Mouse (Mus musculus) right cerebral cortex, postnatal 36 days (tissue): ENCODE results near the gene Tcp10b.
A peak's percentile ranks its signal among the peaks of the same experiment; 100 is the strongest.
"Not testable (repeated sequence)": the region's sequence is repeated elsewhere in the genome, so short reads cannot be mapped to it uniquely, and the experiment has no call there.

Experiments
- DNase-seq, 2 experiments: peaks; one replicate each; pipeline ENCODE4 v3.0.0; 2022; ENCODE audit warnings: low spot score in 2 of 2, mixed read lengths in 1 of 2

Tcp10b gene

GRCm38 (mm10) chr17:13060804-13061203, at the start of gene Tcp10b:
Gene Tcp10b (plus strand): TSS chr17:13061104.
- not testable (repeated sequence) for DNase-seq

GRCm38 (mm10) chr17:13013316-13013715, 47.6 kb upstream of the Tcp10b start:
- no peak for DNase-seq

- DNase-seq: not testable (repeated sequence)
These were observed 24.2 kb upstream of the Tcp10b start for GRCm38 (mm10) chr17:13036627-13037192.

DNA sequence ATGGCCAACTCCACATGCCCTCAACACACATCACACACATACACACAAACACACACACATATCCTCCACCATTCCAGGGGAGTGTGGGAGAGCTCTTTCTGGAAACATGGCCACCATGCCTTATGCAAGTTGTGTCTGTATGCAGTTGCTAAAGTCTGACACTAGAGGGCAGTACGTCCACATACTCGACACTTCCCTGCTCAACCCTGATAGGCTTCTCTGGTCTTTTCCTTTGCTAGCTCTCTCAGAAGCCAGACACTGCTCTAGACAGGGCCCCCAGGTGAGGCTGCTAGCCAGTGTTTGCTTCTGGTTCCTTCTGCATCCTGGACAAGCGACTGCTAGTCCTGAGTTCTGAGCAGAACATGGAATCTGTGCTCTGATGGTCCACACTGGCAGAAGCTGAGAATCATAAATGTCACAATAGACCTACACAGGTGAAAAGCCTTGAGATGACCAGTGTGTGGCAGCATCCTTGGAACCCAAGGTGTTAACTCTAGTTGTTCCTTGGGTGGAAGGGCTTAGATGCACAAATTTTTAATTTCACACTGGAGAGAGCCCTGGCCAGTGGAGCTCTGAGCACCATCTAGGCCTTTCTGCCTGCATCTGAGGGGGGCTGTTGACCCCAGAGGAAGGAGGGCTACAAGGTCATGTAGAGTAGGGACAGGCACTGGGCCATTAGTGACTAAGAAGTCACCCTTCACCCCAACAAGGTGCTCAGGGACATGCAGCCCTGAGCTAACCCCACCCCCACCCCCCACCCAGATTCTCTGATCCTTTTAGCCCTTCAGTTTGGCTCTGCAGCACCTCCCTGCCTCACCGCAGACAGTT, 16.8 kb upstream of the Tcp10b start:
- peak; percentile 36 to 41 for DNase-seq

DNA sequence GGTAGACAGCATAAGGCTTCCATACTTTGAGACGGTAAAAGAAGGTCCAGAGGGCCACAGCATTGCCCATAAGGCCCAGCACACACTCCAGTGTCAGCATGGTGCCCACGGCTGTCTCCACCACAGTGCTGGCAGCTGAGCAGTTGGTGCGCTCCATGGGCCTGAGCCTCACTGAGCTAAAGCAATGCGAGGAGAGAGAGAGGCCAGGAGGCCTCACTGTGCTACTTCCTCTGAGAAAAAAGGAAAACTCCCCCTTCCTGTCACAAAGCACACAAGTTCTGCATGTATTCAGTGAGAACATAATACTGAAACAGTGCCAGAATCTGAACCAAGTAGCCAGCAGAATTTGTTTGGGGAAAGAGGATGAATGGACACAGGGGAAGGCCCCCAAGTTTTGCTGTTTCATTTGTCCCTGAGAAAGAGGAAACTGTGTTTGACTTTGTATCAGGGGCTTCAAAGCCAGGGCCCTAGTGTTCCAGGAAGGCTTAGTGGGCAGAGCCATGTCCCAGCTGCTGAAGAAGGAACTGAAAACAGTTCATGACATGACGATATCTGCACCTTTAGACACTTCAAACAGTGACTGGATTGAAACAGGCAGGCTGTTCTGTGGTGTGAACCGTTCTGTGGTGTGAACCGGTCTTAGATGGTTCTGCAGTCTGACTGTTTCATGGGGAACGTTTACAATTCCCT, 8.6 kb upstream of the Tcp10b start, which contains the start of gene Gpr31b:
Gpr31b (minus strand) TSS at position 173 of the 690 bp plus-strand sequence.
- not testable (repeated sequence) for DNase-seq

DNA sequence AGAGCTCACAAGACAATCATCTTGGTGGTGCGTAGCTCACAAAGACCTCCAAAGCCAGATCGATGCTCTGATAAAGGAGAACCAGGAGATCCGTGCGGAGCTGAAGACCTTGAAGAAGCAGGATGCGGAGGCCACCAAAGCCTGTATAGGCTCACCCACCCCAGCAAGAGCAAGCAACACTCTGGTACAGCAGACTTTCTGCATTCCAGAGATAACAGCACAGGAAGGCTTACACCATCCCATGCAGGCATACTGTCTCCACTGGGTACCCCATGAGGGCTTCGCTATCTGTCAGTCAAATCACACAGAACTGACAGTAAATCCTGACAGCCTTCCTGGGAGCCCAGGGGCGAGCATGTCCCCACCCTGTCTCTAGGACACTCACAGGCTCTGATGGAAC, 2.0 kb downstream of the Tcp10b start:
- not testable (repeated sequence) for DNase-seq

- not testable (repeated sequence) for DNase-seq
These were observed 7.0 kb downstream of the Tcp10b start for GRCm38 (mm10) chr17:13067864-13068385.

GRCm38 (mm10) chr17:13069227-13069626, 8.3 kb downstream of the Tcp10b start:
- DNase-seq: not testable (repeated sequence)

GRCm38 (mm10) chr17:13091510-13091909, 30.6 kb downstream of the Tcp10b start:
- DNase-seq: not testable (repeated sequence)

DNA sequence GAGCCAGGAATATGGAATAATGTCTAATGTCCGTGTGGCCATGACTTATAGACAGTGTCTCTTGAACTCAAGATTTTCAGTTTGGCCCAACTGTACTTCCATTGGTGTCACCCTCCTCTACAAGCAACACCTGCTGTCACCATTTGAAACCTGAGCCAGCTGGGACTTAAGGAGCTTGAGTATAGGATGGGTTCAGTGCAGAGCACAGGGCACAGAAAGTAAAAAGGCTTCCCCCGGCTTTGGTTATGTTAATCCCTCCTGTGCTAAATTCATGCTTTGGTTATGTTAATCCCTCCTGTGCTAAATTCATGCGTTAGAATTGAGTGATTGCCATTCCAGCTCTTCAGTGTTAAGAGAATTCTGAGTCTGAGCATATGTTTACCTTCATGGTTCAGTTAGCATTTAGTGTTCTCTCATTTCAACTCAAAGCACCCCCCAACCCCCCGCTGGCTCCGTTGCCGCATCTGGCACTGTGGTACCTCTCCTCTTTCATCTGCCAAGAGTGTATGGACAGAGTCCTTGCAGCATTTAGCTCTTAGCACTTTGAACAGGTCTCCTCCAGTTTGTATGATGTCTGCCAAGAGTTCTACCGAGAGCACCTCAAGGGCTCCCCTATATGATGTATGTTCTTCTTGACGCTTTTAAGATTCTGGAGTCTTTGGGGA, 31.3 kb downstream of the Tcp10b start:
- DNase-seq: not testable (repeated sequence)

DNA sequence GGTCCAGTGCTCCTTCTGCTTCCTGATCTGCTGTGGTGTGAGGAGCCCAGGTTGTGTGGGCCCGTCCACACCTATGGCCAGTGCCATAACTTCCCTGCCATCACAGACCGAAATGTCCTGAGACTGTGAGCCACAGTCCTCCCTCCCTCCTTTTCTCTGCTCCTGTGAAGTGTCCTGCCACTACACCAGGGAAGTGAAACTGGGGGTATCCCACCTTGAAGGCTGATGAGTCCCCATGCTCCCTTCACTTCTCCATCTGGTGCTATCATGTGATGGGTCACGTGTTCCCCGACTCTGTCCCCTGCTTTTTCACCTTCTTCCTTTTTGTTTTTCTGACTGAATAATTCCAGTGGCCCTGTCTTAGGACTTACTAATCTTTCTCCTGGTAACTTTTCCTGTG, 32.1 kb downstream of the Tcp10b start:
- not testable (repeated sequence) for DNase-seq

- DNase-seq: peak in 1 of 2 experiments; percentile 39
These were observed 45.7 kb downstream of the Tcp10b start for GRCm38 (mm10) chr17:13106563-13106962.

- DNase-seq: not testable (repeated sequence)
These were observed 51.8 kb downstream of the Tcp10b start for GRCm38 (mm10) chr17:13112504-13113291.

DNA sequence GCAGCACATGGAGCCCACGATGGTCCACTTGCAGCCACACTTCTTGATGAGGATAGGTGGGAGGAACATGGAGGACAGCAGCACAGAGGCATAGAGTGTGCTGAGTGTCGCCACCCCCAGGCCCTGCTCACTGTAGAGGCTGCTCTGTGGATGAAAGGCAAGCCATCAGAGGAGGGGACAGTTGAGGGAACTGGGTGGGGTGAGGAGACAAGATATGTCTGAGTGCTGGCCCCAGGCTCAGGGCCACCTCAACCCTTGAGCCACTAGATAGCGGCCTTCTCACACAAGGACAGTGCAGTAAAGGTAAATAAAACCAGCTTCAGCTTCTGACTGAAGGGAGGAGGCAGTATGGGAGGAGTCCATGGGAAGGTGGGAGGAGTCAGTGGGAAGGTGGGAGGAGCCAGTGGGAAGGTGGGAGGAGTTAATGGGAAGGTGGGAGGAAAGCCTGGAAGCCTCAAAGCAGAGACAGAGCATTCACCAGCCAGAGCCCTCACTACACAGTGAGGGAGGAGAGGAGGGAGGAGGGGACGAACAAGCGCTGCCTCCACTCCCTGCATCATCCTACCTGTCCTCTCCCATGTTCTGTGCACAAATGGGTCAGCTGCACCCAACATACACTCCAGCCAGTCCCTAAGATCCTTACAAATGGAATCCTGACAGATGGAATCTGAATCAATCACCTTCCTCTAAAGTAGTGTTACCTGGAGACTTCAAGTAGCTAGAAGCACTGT, 62.6 kb downstream of the Tcp10b start:
- not testable (repeated sequence) for DNase-seq

DNA sequence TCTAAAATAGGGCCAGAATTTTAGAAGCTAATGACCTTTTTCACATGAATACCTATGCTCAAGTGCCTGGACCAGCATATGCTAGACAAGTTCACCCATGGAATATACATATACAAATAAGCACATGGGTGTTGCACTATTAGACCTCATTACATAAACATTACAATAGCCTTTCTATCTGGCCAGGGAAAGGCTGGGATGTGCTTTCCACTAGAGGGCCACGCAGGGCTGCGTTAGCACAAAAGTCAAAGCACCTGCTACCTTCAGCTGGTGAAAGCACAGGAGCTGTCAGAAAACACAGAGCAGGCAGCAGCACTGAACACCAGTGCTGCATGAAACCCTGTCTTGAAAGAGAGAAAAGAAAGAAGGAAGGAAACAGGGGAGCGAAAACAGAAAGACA, 63.3 kb downstream of the Tcp10b start:
- DNase-seq: not testable (repeated sequence)

- DNase-seq: not testable (repeated sequence)
These were observed 68.4 kb downstream of the Tcp10b start for GRCm38 (mm10) chr17:13129324-13129723.

- not testable (repeated sequence) for DNase-seq
These were observed 69.0 kb downstream of the Tcp10b start for GRCm38 (mm10) chr17:13129737-13130465.

- not testable (repeated sequence) for DNase-seq
These were observed 70.8 kb downstream of the Tcp10b start, which contains the start of gene Unc93a for GRCm38 (mm10) chr17:13131710-13132109. Gene Unc93a (minus strand): TSS chr17:13131810.
